Mouse (Mus musculus): ENCODE measurements at regions not wholly inside any gene's neighbourhood (a gene's known extent, or its start where the extent isn't known, plus 50 kb on each side); places are given as distances from the start of the nearest gene placed in this dataset.

- no peaks in the 10 kb centered on the region for H3K4me1 ChIP-seq (ENCODE audit: control insufficient read depth, insufficient read depth, insufficient read length, low read length)
- WGBS: 23% methylated on average over 7 of the region's 7 CpGs
- no peaks in the 10 kb centered on the region for H3K27me3 ChIP-seq (ENCODE audit: control insufficient read depth, insufficient read depth, low read length)
- H3K4me3 ChIP-seq (ENCODE audit: low read depth, low read length): no peak overlapping the region
- no peaks in the 10 kb centered on the region for H3K36me3 ChIP-seq (ENCODE audit: control insufficient read depth, insufficient read depth, low read length)
- H3K27ac ChIP-seq (ENCODE audit: insufficient read depth, low read depth, low read length): no peak overlapping the region
- no peak for TF ChIP-seq POLR2A (IDR thresholded peaks at IDR 0.05; ENCODE audit: low read depth, low read length)
These were observed 192.1 kb downstream of the Msrb3 start for GRCm38 (mm10) chr10:120706684-120707290.

- TF ChIP-seq CTCF (IDR thresholded peaks at IDR 0.05; ENCODE audit: extremely low read depth, insufficient read length, insufficient replicate concordance, low read depth, low read length): peak; percentile 81; the same call in 1 of the 2 replicates
- no peak for TF ChIP-seq POLR2A (IDR thresholded peaks at IDR 0.05; ENCODE audit: low read depth, low read length)
- H3K4me3 ChIP-seq (ENCODE audit: low read depth, low read length): no peak overlapping the region
- WGBS: 10% methylated on average over 11 of the region's 11 CpGs
- no peaks in the 10 kb centered on the region for H3K36me3 ChIP-seq (ENCODE audit: control insufficient read depth, insufficient read depth, low read length)
- no peaks in the 10 kb centered on the region; the same call in 1 of the 2 replicates for H3K27me3 ChIP-seq (ENCODE audit: control insufficient read depth, insufficient read depth, low read length)
- H3K27ac ChIP-seq (ENCODE audit: insufficient read depth, low read depth, low read length): no peak overlapping the region
- no peaks in the 10 kb centered on the region for H3K4me1 ChIP-seq (ENCODE audit: control insufficient read depth, insufficient read depth, insufficient read length, low read length)
These were observed 197.1 kb downstream of the Msrb3 start for GRCm38 (mm10) chr10:120701833-120702232.

GRCm38 (mm10) chr10:120697275-120697856 is 201.5 kb downstream of the Msrb3 start:
- WGBS: 54% methylated on average over 16 of the region's 16 CpGs
- H3K36me3 ChIP-seq (ENCODE audit: control insufficient read depth, insufficient read depth, low read length): no peaks in the 10 kb centered on the region
- no peak overlapping the region for H3K27ac ChIP-seq (ENCODE audit: insufficient read depth, low read depth, low read length)
- no peak for TF ChIP-seq CTCF (IDR thresholded peaks at IDR 0.05; ENCODE audit: extremely low read depth, insufficient read length, insufficient replicate concordance, low read depth, low read length)
- peaks cover 5% of the 10 kb centered on the region; the same call in 1 of the 2 replicates for H3K27me3 ChIP-seq (ENCODE audit: control insufficient read depth, insufficient read depth, low read length)
- H3K4me1 ChIP-seq (ENCODE audit: control insufficient read depth, insufficient read depth, insufficient read length, low read length): no peaks in the 10 kb centered on the region
- H3K4me3 ChIP-seq (ENCODE audit: low read depth, low read length): no peak overlapping the region

GRCm38 (mm10) chr10:120696481-120696880 is 202.4 kb downstream of the Msrb3 start:
- Histone ChIP-seq H3K27me3 (ENCODE audit: control insufficient read depth, insufficient read depth, low read length) (peaks cover 5% of the 10 kb centered on the region; the same call in 1 of the 2 replicates), H3K36me3 (ENCODE audit: control insufficient read depth, insufficient read depth, low read length) (no peaks in the 10 kb centered on the region), H3K27ac (ENCODE audit: insufficient read depth, low read depth, low read length) (no peak overlapping the region), H3K4me1 (ENCODE audit: control insufficient read depth, insufficient read depth, insufficient read length, low read length) (no peaks in the 10 kb centered on the region), H3K4me3 (ENCODE audit: low read depth, low read length) (no peak overlapping the region)
- no peak for TF ChIP-seq POLR2A (IDR thresholded peaks at IDR 0.05; ENCODE audit: low read depth, low read length)
- 78% methylated on average over 2 of the region's 2 CpGs for WGBS

DNA sequence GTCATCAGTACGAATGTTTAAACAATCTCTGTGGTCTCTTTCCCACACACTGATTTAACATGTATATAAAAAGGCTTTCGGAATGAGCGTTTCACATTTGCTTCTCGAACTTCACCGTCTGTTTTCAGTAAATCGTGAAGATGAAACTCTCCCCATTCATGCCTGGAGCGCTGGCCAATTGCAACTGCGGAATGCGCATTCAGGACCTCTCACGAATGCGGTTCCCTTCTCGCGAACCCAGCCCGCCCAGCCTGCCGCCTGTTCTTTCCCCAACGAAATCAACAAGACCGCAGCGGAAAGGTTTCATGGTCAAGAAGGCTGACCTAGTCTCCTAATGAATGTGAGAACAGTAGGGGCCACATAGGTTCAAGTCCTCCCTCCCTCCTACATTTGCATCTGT is 204.4 kb downstream of the Msrb3 start:
- no peak for TF ChIP-seq CTCF (IDR thresholded peaks at IDR 0.05; ENCODE audit: extremely low read depth, insufficient read length, insufficient replicate concordance, low read depth, low read length)
- TF ChIP-seq POLR2A (IDR thresholded peaks at IDR 0.05; ENCODE audit: low read depth, low read length): no peak
- Histone ChIP-seq H3K4me1 (ENCODE audit: control insufficient read depth, insufficient read depth, insufficient read length, low read length) (no peaks in the 10 kb centered on the region), H3K36me3 (ENCODE audit: control insufficient read depth, insufficient read depth, low read length) (no peaks in the 10 kb centered on the region), H3K4me3 (ENCODE audit: low read depth, low read length) (no peak overlapping the region), H3K27ac (ENCODE audit: insufficient read depth, low read depth, low read length) (no peak overlapping the region), H3K27me3 (ENCODE audit: control insufficient read depth, insufficient read depth, low read length) (peaks cover 5% of the 10 kb centered on the region; the same call in 1 of the 2 replicates)
- WGBS: 27% methylated on average over 18 of the region's 18 CpGs

GRCm38 (mm10) chr10:120691451-120691850 is 207.4 kb downstream of the Msrb3 start:
- Histone ChIP-seq H3K36me3 (ENCODE audit: control insufficient read depth, insufficient read depth, low read length) (no peaks in the 10 kb centered on the region), H3K4me1 (ENCODE audit: control insufficient read depth, insufficient read depth, insufficient read length, low read length) (no peaks in the 10 kb centered on the region), H3K27me3 (ENCODE audit: control insufficient read depth, insufficient read depth, low read length) (peaks cover 5% of the 10 kb centered on the region; the same call in 1 of the 2 replicates), H3K4me3 (ENCODE audit: low read depth, low read length) (no peak overlapping the region), H3K27ac (ENCODE audit: insufficient read depth, low read depth, low read length) (no peak overlapping the region)
- TF ChIP-seq CTCF (IDR thresholded peaks at IDR 0.05; ENCODE audit: extremely low read depth, insufficient read length, insufficient replicate concordance, low read depth, low read length) (no peak), POLR2A (IDR thresholded peaks at IDR 0.05; ENCODE audit: low read depth, low read length) (no peak)
- 75% methylated on average over 3 of the region's 3 CpGs for WGBS

GRCm38 (mm10) chr10:120686123-120686522 is 209.9 kb upstream of the Hmga2 start:
- no peaks in the 10 kb centered on the region for H3K36me3 ChIP-seq (ENCODE audit: control insufficient read depth, insufficient read depth, low read length)
- no peak for TF ChIP-seq POLR2A (IDR thresholded peaks at IDR 0.05; ENCODE audit: low read depth, low read length)
- no peak for TF ChIP-seq CTCF (IDR thresholded peaks at IDR 0.05; ENCODE audit: extremely low read depth, insufficient read length, insufficient replicate concordance, low read depth, low read length)
- H3K27ac ChIP-seq (ENCODE audit: insufficient read depth, low read depth, low read length): no peak overlapping the region
- 48% methylated on average over 10 of the region's 10 CpGs for WGBS
- no peak overlapping the region for H3K4me3 ChIP-seq (ENCODE audit: low read depth, low read length)
- H3K27me3 ChIP-seq (ENCODE audit: control insufficient read depth, insufficient read depth, low read length): no peaks in the 10 kb centered on the region
- no peaks in the 10 kb centered on the region for H3K4me1 ChIP-seq (ENCODE audit: control insufficient read depth, insufficient read depth, insufficient read length, low read length)

All from small intestine, adult 2 months (tissue).